Mouse (Mus musculus) Muller cell, postnatal 12 days (primary cell): ENCODE results near the gene Tradd.
"Not testable (repeated sequence)": the region's sequence is repeated elsewhere in the genome, so short reads cannot be mapped to it uniquely, and the experiment has no call there.

ENCODE experiments used
- DNase-seq: peaks from one replicate; pipeline ENCODE4 v3.0.0-alpha.2; 2015; ENCODE audit errors: inconsistent ontology term

Gene Tradd

DNA sequence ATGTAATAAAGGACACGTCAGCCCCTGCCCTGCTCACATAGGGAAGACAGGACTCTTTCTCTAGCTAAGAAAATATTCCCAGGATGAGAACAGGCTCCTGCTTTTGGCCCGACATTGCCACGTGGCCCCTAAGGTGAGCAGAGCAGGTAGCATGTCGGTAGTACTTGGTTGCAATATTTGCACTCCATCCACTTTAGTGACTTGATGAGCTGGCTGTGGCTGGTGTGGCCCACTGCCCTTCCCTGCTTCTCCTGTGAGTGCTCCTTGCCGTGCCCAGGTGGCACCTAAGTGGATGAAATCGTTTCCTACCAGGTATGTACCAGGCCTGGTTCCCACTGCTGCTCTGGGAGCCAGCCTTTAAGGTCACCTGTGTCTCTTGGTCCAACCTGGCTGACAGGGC, 12.5 kb downstream of the Tradd start:
- no peak for DNase-seq

DNA sequence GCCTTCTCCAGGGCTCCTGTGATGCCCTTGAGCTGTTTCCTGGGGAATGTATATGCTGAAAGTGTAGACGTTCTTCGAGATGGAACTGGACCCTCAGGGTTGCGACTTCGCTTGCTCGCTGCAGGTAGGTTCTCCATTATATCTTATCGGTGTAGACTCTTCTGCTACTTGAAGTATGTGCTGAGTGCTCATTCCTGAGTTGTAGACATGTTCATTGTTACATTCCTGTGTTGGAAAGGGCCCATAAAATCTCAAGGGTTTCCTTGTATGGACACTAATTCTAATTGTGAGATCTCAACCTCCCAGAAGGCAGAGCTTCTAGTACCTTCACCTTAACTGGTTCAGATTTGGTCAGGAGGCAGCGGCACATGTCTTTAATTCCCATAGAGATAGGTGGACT, 23.4 kb downstream of the Tradd start:
- no peak for DNase-seq

DNA sequence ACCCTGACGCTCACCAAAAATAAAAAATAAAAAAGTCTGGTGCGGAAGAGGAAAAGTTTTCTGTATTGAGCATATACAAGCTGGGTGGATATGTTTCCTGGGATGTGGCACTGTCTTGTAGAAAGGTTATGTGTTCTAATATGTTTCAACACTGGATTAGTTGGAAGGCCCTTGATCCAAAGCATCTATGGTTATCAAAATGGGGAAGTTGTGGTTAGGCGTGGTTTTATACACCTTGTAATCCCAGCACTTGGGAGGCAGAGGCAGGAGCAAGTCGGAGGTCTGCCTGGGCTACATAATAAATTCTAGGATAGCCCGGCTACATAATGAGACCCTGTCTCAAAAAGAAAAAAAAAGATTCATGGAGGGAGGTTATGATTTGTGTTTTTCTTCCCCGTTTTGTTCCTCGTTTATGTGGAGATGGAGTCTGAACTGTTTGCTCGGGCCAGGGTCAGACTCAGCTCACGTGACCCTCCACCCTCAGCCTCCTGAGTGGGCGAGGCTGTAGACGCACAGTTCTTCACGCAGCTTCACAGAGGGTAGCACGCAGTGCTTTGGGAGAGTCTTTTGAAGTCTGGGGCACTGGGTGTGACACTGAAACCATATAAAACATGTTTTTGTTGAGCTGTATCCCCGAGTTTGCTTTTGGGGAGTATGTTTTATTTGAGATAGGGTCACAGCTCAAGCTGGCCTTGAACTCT, 26.8 kb downstream of the Tradd start:
- DNase-seq = no peak

DNA sequence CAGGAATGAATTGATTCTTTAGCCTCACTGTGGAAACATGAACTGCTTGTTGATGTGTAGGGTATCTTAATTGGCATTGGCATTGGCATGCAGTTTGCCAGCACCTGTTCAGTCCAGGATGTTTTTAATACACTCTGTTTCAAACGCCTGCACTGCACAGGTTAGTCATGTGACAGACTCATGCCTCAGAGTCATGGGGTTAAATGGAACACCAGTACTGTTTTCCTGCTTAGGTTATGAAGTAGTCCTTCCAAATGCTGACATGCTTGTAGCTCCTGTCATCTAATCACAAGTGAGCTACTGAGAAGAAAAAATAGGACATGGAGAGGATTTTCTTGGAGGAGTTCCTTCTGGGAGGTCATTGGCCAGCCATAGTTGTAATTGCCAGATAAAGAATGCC, 29.2 kb downstream of the Tradd start:
- no peak for DNase-seq

DNA sequence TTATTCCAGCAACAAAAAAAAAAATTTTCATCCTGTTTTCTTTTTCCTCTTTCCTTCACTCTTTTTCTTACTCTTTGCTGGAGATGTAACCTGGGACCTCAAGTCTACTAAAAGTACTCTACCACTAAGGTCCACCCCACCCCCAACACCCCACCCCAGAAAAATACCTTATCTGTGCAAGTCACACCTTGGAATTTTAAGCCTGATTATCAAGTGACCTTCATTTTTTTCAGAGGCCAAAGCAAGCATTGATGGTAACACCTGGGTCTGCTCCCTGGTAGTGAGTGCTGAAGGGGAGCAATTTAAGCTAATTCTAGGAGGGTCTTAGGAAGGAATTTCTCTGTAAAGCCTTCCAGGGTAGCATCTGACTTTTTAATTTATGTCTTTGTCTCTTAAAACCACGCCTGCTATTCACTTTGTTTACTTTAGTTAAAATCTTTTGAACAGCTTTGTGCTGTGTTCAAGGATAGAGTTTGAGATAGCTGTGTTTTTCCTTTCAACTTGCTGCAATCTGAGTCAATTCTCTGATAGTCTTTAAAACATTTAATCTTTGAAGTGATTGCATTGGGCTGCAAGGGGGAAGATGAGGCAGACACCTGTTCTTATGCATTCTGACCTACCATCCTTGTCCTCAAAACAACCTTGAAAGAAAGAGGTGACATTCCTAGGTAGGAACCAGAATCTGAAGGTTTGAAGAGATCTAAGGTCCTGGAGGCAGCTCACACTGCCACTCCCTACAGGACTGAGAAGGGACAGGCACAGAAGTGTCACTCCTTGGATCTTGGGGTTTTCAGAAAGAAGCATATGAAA, 31.1 kb downstream of the Tradd start:
- DNase-seq = no peak

DNA sequence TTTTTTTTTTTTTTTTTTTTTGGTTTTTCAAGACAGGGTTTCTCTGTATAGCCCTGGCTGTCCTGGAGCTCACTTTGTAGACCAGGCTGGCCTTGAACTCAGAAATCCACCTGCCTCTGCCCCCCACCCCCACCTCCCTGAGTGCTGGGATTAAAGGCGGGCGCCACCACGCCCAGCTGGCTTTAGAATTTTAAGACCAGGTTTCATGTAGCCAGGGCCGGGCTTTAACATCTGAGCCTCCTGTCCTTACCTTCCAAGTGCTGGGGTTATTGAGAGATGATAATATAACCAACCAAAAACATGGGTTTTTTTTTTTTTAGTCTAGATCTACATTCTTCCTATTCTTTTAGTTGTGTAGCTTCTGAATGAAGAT, 32.1 kb downstream of the Tradd start:
- not testable (repeated sequence) for DNase-seq

DNA sequence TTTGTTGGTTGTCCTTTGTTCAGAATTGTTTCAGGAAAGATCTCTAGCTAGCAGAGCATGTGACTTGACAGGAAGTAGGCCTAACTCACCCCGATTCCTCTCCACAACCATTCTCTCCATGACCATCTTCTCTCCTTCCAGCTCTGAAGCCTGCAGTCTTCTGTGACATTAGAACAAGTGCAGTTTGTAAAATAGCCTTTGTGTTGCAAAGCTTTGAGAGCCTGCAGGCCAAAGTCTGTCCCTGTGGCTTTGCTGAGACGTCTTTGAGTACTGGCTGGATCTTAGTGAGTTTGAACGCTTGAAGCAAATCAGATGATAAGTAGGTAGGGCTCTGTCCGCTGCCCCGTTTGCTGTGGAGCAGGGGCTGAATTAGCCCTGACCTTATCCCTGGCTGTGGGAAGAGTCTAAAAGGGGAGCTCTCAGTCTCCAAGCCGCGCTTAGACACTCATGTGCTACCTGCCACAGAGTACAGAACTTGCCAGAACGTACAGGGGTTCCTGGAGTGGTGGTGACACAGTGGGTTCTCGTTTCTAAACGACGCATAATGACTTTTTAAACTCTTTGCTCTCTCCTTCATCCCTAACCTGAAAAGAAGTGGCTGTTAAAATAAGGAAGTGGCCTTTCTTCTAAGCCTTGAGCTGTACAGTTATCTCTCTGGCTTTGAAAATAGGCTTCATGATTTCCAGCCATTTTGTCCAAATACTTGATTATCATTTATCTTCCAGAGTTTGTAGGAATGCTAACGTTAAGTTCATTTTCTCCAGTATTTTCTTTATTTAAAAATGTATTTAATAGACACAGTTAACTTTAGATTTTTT, 32.7 kb downstream of the Tradd start:
- DNase-seq = no peak

DNA sequence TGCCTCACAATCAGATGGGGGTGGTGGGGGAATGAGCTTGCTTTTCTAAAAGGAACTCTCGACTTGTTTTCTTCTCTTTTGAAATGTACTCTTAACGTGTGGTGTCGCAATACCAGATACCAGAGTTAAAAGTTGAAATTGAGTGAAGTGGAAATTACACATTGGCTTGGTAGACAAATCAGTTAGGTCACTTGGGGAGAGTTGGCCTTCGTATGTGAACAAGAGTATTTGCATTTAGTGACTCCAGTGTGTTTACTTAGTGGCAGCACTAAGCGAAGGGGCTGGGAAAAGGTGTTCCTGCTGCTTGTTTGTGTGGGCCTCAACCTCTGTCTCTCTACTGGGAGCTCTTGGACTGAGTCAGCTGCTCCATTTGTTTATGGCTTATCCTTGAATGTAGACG, 38.5 kb downstream of the Tradd start:
- no peak for DNase-seq

DNA sequence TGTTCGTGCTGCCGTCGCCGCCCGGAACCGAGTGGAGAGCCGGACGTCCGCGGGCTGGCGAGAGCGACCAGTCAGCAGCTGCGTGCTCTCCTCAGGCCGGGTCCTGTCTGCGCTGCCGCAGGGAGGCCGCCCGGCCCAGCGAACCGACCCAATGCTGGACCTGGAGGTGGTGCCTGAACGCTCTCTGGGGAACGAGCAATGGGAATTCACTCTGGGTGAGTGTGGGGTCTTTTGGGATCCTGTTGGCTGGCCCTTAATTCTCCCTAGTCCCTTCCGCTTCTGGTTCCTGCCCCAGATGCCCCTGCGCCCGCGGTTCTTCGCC, 39.2 kb downstream of the Tradd start:
- no peak for DNase-seq

DNA sequence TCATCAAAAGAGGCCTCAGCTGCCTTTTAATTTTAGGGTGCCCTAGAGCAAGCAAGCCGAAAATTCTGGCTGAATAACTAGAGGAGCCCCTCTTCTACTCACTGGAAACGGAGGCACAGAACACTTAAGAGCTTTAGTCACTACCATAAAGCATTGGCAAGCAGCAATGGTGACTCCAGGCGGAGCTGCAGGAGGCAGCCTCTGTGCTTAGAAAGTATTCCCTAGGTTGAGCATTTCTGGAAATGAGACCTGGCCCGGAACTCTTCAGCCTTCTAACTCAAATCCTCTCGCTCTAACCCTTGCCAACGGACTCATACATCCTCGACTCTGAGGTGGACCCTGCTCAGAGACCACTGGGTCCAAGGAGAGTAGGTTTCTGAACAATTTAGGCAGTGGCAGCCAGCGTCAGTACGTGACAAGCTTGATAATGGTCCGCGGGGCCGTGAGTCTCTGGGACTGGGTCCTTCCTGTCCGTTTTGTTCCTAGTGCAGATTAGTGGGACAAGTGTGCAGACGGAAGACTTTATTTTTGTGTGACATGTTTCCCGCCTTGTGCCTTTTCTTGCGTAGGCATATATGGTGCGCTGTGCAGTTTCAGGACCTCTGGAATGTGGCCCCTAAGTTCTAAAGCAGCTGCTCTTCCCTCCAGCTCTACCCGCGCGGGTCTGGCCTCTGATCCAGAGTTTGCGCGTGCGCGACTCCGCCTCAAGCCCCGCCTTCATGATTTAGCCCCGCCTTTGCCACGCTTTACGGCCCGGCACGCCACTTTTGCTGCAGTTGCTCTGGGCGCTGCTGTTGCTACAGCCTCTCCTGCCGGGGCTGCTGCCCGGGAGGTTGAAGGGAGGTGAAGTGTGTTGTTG, 39.8 kb downstream of the Tradd start, which contains the start of gene D230025D16Rik:
D230025D16Rik (plus strand) TSS at position 733 of the 859 bp plus-strand sequence.
- DNase-seq = peak; percentile 92

DNA sequence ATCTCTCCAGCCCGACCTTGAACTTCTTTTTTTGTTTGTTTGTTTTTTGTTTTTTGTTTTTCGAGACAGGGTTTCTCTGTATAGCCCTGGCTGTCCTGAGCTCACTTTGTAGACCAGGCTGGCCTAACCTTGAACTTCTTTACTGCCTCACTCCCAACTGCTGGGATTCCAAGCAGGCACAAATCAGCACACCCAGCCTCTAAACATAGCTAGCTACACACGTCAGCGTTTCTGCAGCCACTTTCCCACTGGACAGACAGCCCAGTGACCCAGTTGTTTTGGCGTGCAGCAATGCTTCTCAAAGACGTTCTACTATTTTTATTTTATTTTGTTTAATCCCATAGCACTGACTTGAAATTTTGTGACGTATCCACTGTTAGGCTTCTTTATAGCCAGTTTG, 40.6 kb downstream of the Tradd start:
- DNase-seq = no peak

DNA sequence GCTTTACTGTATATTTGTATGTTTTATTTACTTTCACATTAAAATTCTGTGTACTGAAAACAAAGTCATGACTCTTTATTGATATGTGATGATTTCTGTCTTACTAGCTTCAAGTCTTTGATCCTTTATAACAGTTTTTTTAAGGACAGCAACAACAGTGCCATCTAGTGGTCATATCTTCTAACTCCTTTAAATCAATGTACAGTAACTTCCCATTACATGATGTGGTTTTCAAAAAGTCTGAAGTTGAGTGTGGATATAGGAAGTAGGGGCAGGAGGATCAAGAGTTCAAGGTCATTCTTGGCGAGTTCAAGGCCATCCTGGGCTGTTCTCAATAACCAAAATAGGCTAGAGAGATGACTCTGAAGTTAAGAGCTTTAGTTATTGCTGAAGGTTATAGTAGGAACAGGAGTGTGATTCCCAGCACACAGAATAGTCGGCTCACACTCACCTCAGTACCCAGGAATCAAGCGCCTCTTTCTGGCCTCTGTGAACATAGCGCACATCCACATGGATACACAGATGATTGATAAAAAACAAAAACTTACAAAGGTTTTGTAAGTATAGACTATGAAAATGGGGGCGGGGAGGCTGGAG, 46.4 kb downstream of the Tradd start:
- DNase-seq = peak; percentile 48

DNA sequence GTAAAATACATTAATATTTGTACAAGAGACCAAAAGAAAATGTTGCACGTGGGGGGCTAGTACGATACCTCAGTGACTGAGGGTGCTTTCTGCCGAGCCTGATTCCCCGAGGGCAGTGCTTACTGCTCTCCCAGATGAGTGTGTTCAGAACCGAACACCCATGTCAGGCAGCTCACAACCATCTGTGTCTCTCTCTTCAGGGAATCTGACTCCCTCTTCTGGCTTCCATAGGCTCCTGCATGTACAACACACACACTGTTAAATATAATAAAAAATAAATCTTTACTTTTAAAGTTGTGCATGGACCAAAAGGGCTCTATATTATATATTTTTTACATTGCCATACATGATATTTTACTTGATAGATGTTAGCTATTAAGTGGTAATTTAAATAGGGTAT, 50.3 kb downstream of the Tradd start:
- DNase-seq = no peak

DNA sequence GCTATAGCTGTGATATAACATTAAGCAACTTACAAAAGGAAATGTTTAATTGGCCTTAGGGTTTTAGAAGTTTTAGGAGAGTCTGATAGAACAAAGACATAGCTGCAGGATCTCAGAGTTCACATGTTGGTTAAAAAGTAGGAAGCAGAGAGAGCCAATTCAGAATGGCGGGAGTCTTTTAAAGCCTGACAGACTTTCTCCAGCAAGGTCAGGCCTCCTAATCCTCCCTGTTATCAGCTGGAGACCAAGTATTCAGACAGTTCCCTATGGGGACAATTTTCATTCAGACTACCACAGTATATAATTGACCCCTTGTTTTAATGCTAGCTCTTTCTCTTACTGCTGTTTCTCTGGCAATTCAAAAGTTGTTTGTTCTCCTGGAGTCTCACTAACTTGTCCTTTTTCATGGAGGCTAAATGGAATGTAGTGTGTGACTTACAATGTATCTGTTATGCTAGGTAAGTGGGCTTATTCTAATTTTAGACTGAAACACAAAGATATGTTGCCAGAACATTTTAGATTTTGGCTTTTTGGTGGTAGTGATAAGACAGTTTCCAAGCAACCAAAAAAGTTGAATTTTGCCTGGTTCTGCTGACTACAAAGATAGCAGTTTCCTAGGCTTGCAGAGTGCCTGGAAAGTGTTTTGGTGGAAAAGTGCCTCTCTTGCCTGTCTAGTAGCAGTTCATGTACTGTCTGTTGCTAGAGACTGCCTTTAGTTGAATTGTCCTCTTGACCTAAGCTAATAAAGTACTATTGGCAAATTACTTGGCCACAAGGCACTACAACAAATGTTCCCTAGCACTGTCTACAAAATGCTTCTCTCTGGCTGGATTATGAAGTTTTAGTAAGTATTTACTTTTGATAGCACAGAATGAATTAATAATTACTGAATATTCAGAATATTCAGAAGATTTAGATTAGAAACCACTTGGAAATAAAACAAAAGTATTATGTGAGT, 55.0 kb downstream of the Tradd start:
- DNase-seq = no peak
